Mouse (Mus musculus): Measurements from ENCODE around the gene Htr3a. TPM values are rescaled to one million over a fixed set of nuclear protein-coding genes. Genes with fewer than 3 reads are reported as not detected.
A peak's percentile ranks its signal among the peaks of the same experiment; 100 is the strongest.

Gene Htr3a
- polyA plus RNA-seq (2016; fragmentation: Nextera tagmentation; extraction: Ambion mirVana), result 0.55 and 0.73 TPM in 2 replicates

- Histone ChIP-seq H3K9me3 (no peaks in the 10 kb centered on the region), H3K36me3 (replicated peaks) (no peaks in the 10 kb centered on the region), H3K27me3 (ENCODE audit: poor library complexity, severe bottlenecking) (peaks cover 29% of the 10 kb centered on the region), H3K4me3 (peak within 1 kb of the TSS; percentile 18; the same call in 1 of the 2 replicates), H3K27ac (peak within 1 kb of the TSS; percentile 16; the same call in 1 of the 2 replicates), H3K4me1 (peaks cover 20% of the 10 kb centered on the region)
- peak; percentile 28 for DNase-seq (ENCODE audit: extremely low spot score, low spot score)
- 3% methylated on average over 9 of the region's 9 CpGs for WGBS
These were observed at the start of gene Htr3a for GRCm38 (mm10) chr9:48910885-48911537. Gene Htr3a (minus strand): TSS chr9:48911099.

- peaks cover 2% of the 10 kb centered on the region for H3K4me1 ChIP-seq
- no peaks in the 10 kb centered on the region for H3K27me3 ChIP-seq (ENCODE audit: poor library complexity, severe bottlenecking)
- no peak overlapping the region for H3K27ac ChIP-seq
- H3K9me3 ChIP-seq, result no peaks in the 10 kb centered on the region
- no peak for DNase-seq (ENCODE audit: extremely low spot score, low spot score)
- WGBS, result 90% methylated on average over 4 of the region's 4 CpGs
- H3K4me3 ChIP-seq, result no peak overlapping the region
- H3K36me3 ChIP-seq (replicated peaks), result no peaks in the 10 kb centered on the region
These were observed 36.7 kb upstream of the Htr3a start for GRCm38 (mm10) chr9:48947565-48947964.

- no peak overlapping the region for H3K27ac ChIP-seq
- H3K36me3 ChIP-seq (replicated peaks), result no peaks in the 10 kb centered on the region
- DNase-seq (ENCODE audit: extremely low spot score, low spot score), result no peak
- no peak overlapping the region for H3K4me3 ChIP-seq
- peaks cover 6% of the 10 kb centered on the region for H3K4me1 ChIP-seq
- WGBS, result 88% methylated on average over 1 of the region's 1 CpGs
- H3K9me3 ChIP-seq, result no peaks in the 10 kb centered on the region
- H3K27me3 ChIP-seq (ENCODE audit: poor library complexity, severe bottlenecking), result no peaks in the 10 kb centered on the region
These were observed 31.4 kb upstream of the Htr3a start for GRCm38 (mm10) chr9:48942349-48942748.

DNA sequence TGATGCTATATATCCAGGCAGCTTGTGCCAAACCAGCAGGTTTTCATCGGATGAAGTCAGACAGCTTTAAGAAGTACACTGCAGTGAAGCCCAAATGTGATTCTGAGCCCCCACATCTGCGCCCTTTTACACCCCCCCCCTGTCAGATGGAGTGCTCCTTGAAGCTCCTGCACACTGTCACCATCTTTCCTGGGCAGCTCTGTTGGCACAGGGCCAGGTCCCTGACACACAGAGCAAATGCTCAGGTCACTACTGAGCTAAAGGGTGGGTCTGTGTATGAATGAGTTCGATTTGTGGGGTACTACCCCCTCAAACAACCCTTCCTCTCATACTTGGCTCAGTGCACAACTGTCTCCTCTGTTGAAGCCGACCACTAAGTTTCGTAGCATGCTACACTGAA, 18.5 kb upstream of the Htr3a start:
- Histone ChIP-seq H3K9me3 (no peaks in the 10 kb centered on the region), H3K4me1 (peaks cover 10% of the 10 kb centered on the region), H3K27me3 (ENCODE audit: poor library complexity, severe bottlenecking) (peaks cover 17% of the 10 kb centered on the region), H3K4me3 (no peak overlapping the region), H3K36me3 (replicated peaks) (no peaks in the 10 kb centered on the region), H3K27ac (no peak overlapping the region)
- no peak for DNase-seq (ENCODE audit: extremely low spot score, low spot score)
- 86% methylated on average over 5 of the region's 5 CpGs for WGBS

- Histone ChIP-seq H3K4me3 (no peak overlapping the region), H3K9me3 (no peaks in the 10 kb centered on the region), H3K4me1 (peaks cover 10% of the 10 kb centered on the region), H3K27ac (no peak overlapping the region), H3K36me3 (replicated peaks) (no peaks in the 10 kb centered on the region), H3K27me3 (ENCODE audit: poor library complexity, severe bottlenecking) (peaks cover 17% of the 10 kb centered on the region)
- 68% methylated on average over 3 of the region's 3 CpGs for WGBS
- no peak for DNase-seq (ENCODE audit: extremely low spot score, low spot score)
These were observed 17.9 kb upstream of the Htr3a start for GRCm38 (mm10) chr9:48928781-48929180.

DNA sequence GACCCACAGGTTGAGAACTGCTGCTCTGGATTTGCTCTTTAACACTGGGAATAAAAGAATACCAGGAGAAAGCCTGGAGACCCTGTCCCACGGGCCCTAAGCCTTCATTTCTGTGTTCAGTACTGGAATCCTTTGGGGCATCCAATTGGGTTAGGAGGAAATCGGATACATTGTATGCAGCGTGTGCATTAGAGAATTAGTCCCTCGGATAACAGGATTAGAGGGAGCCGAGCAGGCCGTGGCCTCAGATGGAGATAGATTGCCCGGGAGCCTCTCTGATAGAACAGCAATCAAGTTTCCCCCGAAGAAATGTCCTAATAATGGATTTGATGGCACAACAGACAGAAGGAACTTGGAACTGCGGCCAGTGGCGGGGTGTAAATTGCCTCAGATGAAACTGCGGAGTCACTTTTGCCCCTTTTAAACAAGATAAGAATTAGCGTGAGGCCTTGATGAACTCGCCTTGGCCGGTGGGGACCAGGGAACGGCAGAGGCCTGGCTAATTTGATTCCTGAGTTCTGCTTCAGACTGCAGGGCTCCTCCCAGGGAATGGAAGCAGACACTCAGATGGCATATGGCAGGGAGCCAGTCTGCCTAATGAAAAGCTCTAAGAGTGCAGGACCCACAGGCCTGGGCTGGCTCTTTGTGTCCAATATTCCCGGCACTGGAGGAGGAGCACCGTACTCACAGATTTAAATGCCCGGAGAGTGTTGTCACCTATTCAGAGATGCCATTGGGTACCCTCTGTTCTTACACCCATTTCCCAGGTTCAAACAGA, 5.3 kb upstream of the Htr3a start:
- H3K27me3 ChIP-seq (ENCODE audit: poor library complexity, severe bottlenecking), result no peaks in the 10 kb centered on the region
- no peaks in the 10 kb centered on the region for H3K9me3 ChIP-seq
- H3K36me3 ChIP-seq (replicated peaks), result no peaks in the 10 kb centered on the region
- peak overlapping the region; percentile 41; the same call in 1 of the 2 replicates for H3K27ac ChIP-seq
- WGBS, result 65% methylated on average over 18 of the region's 18 CpGs
- H3K4me3 ChIP-seq, result no peak overlapping the region
- no peak for DNase-seq (ENCODE audit: extremely low spot score, low spot score)
- H3K4me1 ChIP-seq, result peaks cover 12% of the 10 kb centered on the region

GRCm38 (mm10) chr9:48904421-48904820, 6.5 kb downstream of the Htr3a start:
- Histone ChIP-seq H3K4me3 (no peak overlapping the region), H3K27ac (no peak overlapping the region), H3K4me1 (0 out of 2 replicates have a peak, but pooled peaks cover 3% of the 10 kb centered on the region), H3K27me3 (ENCODE audit: poor library complexity, severe bottlenecking) (peaks cover 13% of the 10 kb centered on the region), H3K9me3 (no peaks in the 10 kb centered on the region), H3K36me3 (replicated peaks) (no peaks in the 10 kb centered on the region)
- DNase-seq (ENCODE audit: extremely low spot score, low spot score), result no peak
- 91% methylated on average over 5 of the region's 5 CpGs for WGBS

DNA sequence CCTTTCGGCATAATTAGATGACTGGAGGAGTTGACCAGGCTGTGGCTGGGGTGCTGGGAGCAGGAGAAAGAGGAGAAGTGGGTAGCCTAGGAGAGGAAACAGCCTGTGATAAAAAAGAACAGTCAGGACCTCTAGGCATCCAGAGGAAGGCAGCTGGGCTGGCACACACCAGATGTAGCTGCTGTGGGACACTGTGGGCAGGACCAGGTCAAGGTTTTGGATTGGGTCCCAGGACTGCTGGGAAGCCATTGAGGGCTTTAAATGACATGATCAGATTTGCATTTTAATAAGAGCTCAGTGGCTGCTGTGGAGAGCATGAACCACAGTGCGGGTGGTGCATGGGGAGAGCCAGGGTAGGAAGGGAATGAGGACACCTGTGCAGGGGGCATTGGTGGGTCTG, 7.1 kb downstream of the Htr3a start:
- Histone ChIP-seq H3K36me3 (replicated peaks) (no peaks in the 10 kb centered on the region), H3K9me3 (no peaks in the 10 kb centered on the region), H3K4me1 (0 out of 2 replicates have a peak, but pooled peaks cover 3% of the 10 kb centered on the region), H3K4me3 (no peak overlapping the region), H3K27me3 (ENCODE audit: poor library complexity, severe bottlenecking) (peaks cover 13% of the 10 kb centered on the region; the same call in 1 of the 2 replicates), H3K27ac (no peak overlapping the region)
- no peak for DNase-seq (ENCODE audit: extremely low spot score, low spot score)
- 76% methylated on average over 2 of the region's 2 CpGs for WGBS

GRCm38 (mm10) chr9:48898551-48898950, 12.3 kb downstream of the Htr3a start:
- Histone ChIP-seq H3K27me3 (ENCODE audit: poor library complexity, severe bottlenecking) (peaks cover 44% of the 10 kb centered on the region), H3K4me1 (peaks cover 38% of the 10 kb centered on the region), H3K9me3 (no peaks in the 10 kb centered on the region), H3K4me3 (no peak overlapping the region), H3K36me3 (replicated peaks) (no peaks in the 10 kb centered on the region), H3K27ac (no peak overlapping the region)
- peak; percentile 34 for DNase-seq (ENCODE audit: extremely low spot score, low spot score)
- 33% methylated on average over 8 of the region's 8 CpGs for WGBS

DNA sequence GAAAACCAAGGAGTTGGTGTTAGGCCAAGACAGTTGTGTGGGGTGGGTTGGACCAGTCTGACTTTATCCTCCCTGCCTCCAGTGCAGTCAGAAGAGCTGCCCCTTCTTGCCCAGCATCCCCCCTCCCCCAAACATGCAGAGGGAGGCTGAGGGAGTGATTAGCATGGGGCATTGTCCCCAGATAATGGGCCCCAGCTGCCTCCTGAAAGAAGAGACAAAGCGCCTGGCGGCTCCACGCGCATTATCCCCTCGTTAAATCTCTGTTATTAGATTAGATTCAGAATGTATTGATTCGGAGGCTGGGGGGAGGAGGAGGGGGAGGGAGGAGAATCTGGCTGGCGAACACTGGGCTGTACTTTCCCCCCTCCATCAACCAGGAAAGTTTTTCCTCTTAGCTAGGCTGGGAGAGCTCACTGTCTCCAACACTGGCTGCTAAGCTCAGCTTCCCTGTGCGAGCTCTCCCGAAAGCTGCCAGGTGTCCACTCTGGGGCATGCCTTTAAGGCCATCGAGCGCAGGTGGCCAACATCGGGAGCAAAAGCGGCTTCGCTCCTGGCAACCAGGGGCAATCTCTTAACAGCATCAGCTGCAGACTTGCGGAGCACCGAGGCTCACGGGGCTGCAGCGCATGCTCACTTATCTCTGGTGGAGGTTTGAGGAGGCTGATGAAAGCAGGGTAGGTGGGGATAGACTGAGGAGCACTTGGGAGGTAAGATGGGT, 14.9 kb downstream of the Htr3a start:
- H3K4me1 ChIP-seq, result peaks cover 40% of the 10 kb centered on the region
- peak overlapping the region; percentile 46 for H3K4me3 ChIP-seq
- no peaks in the 10 kb centered on the region for H3K36me3 ChIP-seq (replicated peaks)
- H3K27ac ChIP-seq, result peak overlapping the region; percentile 89
- no peaks in the 10 kb centered on the region for H3K9me3 ChIP-seq
- peak; percentile 83 for DNase-seq (ENCODE audit: extremely low spot score, low spot score)
- peaks cover 53% of the 10 kb centered on the region for H3K27me3 ChIP-seq (ENCODE audit: poor library complexity, severe bottlenecking)
- 6% methylated on average over 18 of the region's 18 CpGs for WGBS

DNA sequence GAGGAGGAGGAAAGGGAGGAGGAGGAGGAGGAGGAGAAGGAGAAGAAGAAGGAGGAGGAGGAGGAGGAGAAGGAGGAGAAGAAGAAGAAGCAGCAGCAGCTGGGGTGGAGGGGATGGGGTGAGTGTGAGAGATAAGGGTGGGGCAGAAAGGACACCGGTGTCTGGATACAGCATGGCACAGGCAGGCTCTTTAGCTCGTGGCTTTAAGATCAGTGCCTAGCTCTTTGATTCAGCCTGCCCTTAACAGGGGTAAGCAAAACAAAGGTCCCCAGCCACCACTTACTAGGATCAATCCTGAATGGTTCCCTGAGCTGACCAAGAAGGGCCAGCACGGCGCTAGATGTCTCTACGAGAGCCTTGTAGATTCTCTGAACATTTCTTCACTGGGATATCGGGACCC, 16.1 kb downstream of the Htr3a start:
- Histone ChIP-seq H3K27me3 (ENCODE audit: poor library complexity, severe bottlenecking) (peaks cover 53% of the 10 kb centered on the region), H3K9me3 (no peaks in the 10 kb centered on the region), H3K27ac (peak overlapping the region; percentile 89), H3K4me1 (peaks cover 40% of the 10 kb centered on the region), H3K4me3 (no peak overlapping the region), H3K36me3 (replicated peaks) (no peaks in the 10 kb centered on the region)
- no peak for DNase-seq (ENCODE audit: extremely low spot score, low spot score)
- WGBS, result 51% methylated on average over 6 of the region's 6 CpGs

GRCm38 (mm10) chr9:48893986-48894385, 16.9 kb downstream of the Htr3a start:
- no peak overlapping the region for H3K4me3 ChIP-seq
- H3K27me3 ChIP-seq (ENCODE audit: poor library complexity, severe bottlenecking), result peaks cover 51% of the 10 kb centered on the region
- 26% methylated on average over 3 of the region's 3 CpGs for WGBS
- peak; percentile 80 for DNase-seq (ENCODE audit: extremely low spot score, low spot score)
- H3K36me3 ChIP-seq (replicated peaks), result no peaks in the 10 kb centered on the region
- no peaks in the 10 kb centered on the region for H3K9me3 ChIP-seq
- H3K27ac ChIP-seq, result peak overlapping the region; percentile 89
- peaks cover 40% of the 10 kb centered on the region for H3K4me1 ChIP-seq
